Mouse (Mus musculus) hindbrain, embryonic 11.5 days (tissue): Measurements from ENCODE around the gene Capn15. TPM values are rescaled to one million over a fixed set of nuclear protein-coding genes. Genes with fewer than 3 reads are reported as not detected.

Experiments
- ATAC-seq: fragments of 200-750 bp; cut with Nextera tagmentation; 2 replicates; pipeline ENCODE4 v1.8.0; 2017; ENCODE audit warnings: mild to moderate bottlenecking, moderate TSS enrichment, moderate library complexity; ENCODE audit not compliant: low FRiP score
- DNase-seq: peaks from one replicate; pipeline ENCODE4 v3.0.0-alpha.2; 2015; ENCODE audit warnings: low spot score
- H3K27ac ChIP-seq: fragments of 300-500 bp; sonication (generic); 2 replicates; pipeline ENCODE4 v1.5.1; 2014; ENCODE audit warnings: mild to moderate bottlenecking, low read depth, low read length
- H3K27me3 ChIP-seq: fragments of 300-500 bp; sonication (generic); 2 replicates; pipeline ENCODE4 v1.6.1; 2014; ENCODE audit warnings: mild to moderate bottlenecking, low read length, moderate library complexity, mixed read lengths; ENCODE audit not compliant: control insufficient read depth, insufficient read depth
- H3K36me3 ChIP-seq: fragments of 300-500 bp; sonication (generic); 2 replicates; pipeline ENCODE4 v1.6.1; 2014; ENCODE audit warnings: mild to moderate bottlenecking, low read length, moderate library complexity, mixed read lengths; ENCODE audit not compliant: control insufficient read depth, insufficient read depth
- H3K4me1 ChIP-seq: fragments of 300-500 bp; sonication (generic); replicated peaks from 2 replicates; pipeline ENCODE4 v1.6.1; 2014; ENCODE audit warnings: low read length, mixed read lengths; ENCODE audit not compliant: control insufficient read depth, insufficient read depth
- H3K4me2 ChIP-seq: fragments of 300-500 bp; sonication (generic); replicated peaks from 2 replicates; pipeline ENCODE4 v1.6.1; 2014; ENCODE audit warnings: mild to moderate bottlenecking, low read depth, low read length
- H3K4me3 ChIP-seq: fragments of 300-500 bp; sonication (generic); 2 replicates; pipeline ENCODE4 v1.5.1; 2014; ENCODE audit warnings: low read depth, low read length
- H3K9ac ChIP-seq: fragments of 300-500 bp; sonication (generic); 2 replicates; pipeline ENCODE4 v1.6.1; 2014; ENCODE audit warnings: low read depth, low read length
- H3K9me3 ChIP-seq: fragments of 300-500 bp; sonication (generic); 2 replicates; pipeline ENCODE4 v1.6.1; 2016; ENCODE audit warnings: low read length; ENCODE audit not compliant: control insufficient read depth
- WGBS: fragments of 180-500 bp; shearing (Covaris S2); extraction: QIAGEN DNeasy Blood & Tissue Kit; methylation state at CpG from one replicate; pipeline ENCODE4 v1.1.7; 2014; 5-methylcytosine and 5-hydroxymethylcytosine counted together
- polyA plus RNA-seq: library from polyadenylated mRNA; unstranded; fragments of >200 nt; fragmentation: Nextera tagmentation; extraction: Ambion mirVana; gene quantifications from 2 replicates; pipeline ENCODE4 v1.2.1, GENCODE M21; 2014

Capn15 gene
- polyA plus RNA-seq, 1 experiment from 2014 or later: 19.5 TPM

DNA sequence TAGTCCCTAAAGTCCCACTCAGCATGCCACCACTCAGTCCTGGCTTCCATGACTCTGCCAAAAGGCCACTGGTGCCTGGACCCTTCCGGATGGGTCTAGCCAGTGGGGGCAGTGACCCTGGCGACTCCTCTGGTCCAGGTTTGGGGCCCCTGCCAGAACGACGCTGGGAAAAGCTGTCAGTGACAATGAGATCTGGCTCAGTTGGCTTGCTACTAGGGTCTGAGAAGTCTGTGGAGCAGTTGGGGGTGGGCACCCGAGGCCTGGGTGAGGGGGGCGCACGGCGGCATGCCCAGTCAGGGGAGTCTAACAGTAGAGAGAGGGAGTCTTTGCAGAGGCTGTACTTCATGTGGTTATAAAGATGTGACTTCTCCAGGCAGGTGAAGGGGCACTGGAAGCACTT, 37.5 kb downstream of the Capn15 start:
- DNase-seq (no peak), ATAC-seq (no peak)
- Histone ChIP-seq H3K27me3 (peaks cover 32% of the 10 kb centered on the region), H3K4me2 (no peak overlapping the region), H3K4me3 (no peak overlapping the region), H3K36me3 (no peaks in the 10 kb centered on the region), H3K9ac (no peak overlapping the region), H3K27ac (no peak overlapping the region), H3K4me1 (peaks cover 5% of the 10 kb centered on the region; the same call in 1 of the 2 replicates), H3K9me3 (no peaks in the 10 kb centered on the region)
- WGBS: 83% methylated on average over 8 of the region's 8 CpGs

DNA sequence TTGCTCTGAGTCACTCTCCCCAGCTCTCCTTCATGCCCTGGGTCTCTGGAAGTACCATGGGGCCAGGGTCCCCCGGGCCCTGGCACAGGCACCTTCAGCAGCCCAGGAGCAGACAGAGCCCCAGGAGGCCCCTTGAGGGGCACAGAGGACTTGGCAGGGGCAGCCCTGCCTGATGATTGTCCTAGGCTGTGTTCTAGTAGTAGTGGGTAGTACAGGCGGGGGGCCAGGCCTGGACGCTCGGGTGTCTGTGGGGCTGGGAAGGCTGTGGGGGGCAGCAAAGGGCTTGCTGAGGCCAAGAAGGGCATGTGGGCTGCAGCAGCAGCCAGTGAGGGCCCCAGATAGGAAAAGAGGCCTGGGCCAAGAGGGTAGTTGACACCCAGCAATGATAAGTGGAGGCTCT, 38.0 kb downstream of the Capn15 start:
- ATAC-seq: no peak
- Histone ChIP-seq H3K4me1 (peaks cover 5% of the 10 kb centered on the region; the same call in 1 of the 2 replicates), H3K9ac (no peak overlapping the region), H3K4me2 (no peak overlapping the region), H3K27ac (no peak overlapping the region), H3K4me3 (no peak overlapping the region), H3K36me3 (no peaks in the 10 kb centered on the region), H3K27me3 (peaks cover 27% of the 10 kb centered on the region), H3K9me3 (no peaks in the 10 kb centered on the region)
- WGBS: 89% methylated on average over 4 of the region's 4 CpGs
- no peak for DNase-seq

DNA sequence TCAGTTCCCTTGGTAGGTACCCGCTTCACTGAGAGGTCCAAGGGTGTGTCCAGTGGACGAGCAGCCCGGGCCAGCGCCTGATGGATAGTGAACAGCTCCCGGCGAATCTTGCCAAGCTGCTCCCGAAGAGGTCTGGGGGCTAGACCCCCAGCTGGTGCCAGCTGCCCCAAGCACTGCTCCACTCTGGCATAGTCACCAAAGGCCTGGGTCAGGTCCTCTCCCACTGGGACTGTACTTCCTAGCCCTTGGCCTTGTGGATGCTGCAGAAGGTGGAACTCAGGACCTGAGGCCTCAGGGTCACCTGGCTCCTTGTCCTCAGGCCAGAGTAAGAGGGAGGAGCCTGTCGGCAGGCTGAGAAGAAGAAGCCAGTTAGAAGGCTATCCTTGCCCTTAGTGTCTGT, 38.7 kb downstream of the Capn15 start:
- peaks cover 3% of the 10 kb centered on the region; the same call in 1 of the 2 replicates for H3K4me1 ChIP-seq
- ATAC-seq: no peak

DNA sequence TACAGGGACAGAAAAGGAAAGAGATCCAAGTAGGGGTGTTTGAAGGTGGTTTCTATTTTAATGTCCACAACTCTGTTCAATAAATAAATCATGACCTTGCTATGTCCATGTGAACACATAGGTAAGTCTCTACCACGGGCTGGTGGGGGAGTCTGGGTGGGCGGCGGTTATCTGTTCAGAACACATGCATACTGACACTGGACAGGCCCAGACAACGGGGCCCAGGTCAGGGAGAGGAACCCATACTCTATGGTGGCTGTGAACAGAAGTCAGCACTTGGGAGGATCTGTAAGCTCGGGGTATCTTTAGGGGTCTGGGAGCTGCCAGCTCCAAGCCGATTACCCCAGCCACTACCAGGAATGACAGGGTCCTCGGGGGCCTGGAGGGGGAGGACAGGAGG, 39.2 kb downstream of the Capn15 start:
- Histone ChIP-seq H3K4me3 (no peak overlapping the region), H3K27me3 (peaks cover 15% of the 10 kb centered on the region), H3K4me1 (0 out of 2 replicates have a peak, but pooled peaks cover 2% of the 10 kb centered on the region), H3K4me2 (no peak overlapping the region), H3K9me3 (no peaks in the 10 kb centered on the region), H3K9ac (no peak overlapping the region), H3K36me3 (no peaks in the 10 kb centered on the region), H3K27ac (no peak overlapping the region)
- ATAC-seq (no peak), DNase-seq (no peak)
- WGBS: 84% methylated on average over 7 of the region's 7 CpGs

More for the DNA sequence above, 38.7 kb downstream of the Capn15 start:
- H3K4me2 ChIP-seq: no peak overlapping the region
- peaks cover 20% of the 10 kb centered on the region for H3K27me3 ChIP-seq
- H3K9me3 ChIP-seq: no peaks in the 10 kb centered on the region
- no peak overlapping the region for H3K9ac ChIP-seq
- no peak overlapping the region for H3K27ac ChIP-seq
- no peak for DNase-seq
- no peak overlapping the region for H3K4me3 ChIP-seq
- H3K36me3 ChIP-seq: no peaks in the 10 kb centered on the region
- 84% methylated on average over 8 of the region's 8 CpGs for WGBS

DNA sequence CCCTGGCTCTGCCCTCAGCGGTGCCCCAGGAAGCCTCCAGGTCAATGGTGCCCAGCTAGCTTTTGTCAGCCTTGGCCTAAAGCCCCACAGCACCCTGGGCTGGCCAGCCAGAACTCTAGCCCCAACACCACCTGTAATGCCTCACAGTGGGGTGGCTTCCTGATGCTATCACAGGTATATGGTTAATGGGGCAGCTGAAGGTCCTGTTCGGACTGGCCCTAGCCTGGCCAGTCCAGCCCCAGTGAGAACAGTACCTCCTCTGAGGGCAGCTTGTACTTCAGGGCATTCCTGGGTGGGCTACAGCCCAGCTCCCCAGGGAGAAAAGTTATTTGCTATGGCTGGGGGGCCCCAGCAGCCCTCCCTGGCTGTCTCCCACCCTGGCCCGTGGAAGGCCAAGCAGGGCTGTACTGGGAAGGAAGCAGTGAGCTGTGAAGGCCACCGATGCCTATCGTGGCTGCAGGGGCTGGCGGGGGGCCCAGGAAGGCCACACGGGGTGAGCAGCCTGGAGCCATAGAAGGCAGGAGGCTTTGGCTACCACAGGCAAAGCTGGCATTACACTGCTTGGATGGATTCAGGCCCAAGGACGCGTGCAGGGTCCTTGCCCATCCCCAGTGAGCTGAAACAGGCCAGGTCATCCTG, 40.0 kb downstream of the Capn15 start:
- Histone ChIP-seq H3K4me3 (no peak overlapping the region), H3K4me2 (no peak overlapping the region), H3K36me3 (no peaks in the 10 kb centered on the region), H3K27ac (no peak overlapping the region), H3K9me3 (no peaks in the 10 kb centered on the region), H3K4me1 (peaks cover 2% of the 10 kb centered on the region), H3K27me3 (peaks cover 8% of the 10 kb centered on the region), H3K9ac (no peak overlapping the region)
- ATAC-seq: no peak
- WGBS: 62% methylated on average over 9 of the region's 9 CpGs
- no peak for DNase-seq

DNA sequence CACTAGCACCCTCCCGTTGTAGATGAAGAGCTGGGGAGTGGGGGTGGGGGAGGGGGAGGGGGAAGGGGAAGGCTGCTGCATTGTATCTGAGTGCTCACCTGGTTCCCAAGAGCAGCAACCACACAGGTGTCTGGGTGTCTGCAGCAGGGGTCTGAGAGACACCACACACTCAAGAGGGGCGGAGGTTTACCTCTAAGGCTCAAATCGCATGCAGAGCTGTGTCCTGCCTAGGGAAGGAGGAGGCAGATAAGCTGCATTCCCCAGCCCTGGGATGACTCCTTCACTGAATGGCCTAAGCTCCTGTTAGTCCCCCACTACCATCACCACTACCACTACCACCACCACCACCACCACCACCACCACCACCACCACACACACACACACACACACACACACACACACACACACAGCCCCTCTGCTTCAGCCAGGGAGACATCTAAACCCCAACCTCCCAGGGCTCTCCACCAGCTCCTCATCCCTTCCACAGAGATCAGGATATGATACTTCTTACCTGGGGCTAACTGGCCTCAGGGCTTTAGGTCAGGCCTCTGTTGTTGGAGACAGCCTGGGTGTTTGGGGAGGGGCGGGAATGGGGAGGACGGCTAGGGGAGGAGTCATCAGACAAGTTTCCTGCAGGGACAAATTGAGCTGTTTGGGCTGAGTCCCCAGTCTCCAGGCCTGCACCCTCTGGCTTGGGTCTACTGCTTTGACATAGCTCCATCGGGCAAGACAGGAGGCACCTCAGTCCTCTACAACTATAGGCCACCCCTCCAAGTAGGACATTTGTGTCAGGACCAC, 41.0 kb downstream of the Capn15 start, which contains the start of the genes Pigq and Nhlrc4:
TSS of gene Pigq (minus strand) at position 571 of the 798 bp plus-strand sequence.
TSS of gene Nhlrc4 (minus strand) at position 596 of the 798 bp plus-strand sequence.
- H3K27me3 ChIP-seq: no peaks in the 10 kb centered on the region
- no peak within 1 kb of the TSS for H3K4me3 ChIP-seq
- peaks cover 4% of the 10 kb centered on the region for H3K4me1 ChIP-seq
- H3K9me3 ChIP-seq: no peaks in the 10 kb centered on the region
- H3K36me3 ChIP-seq: no peaks in the 10 kb centered on the region
- no peak within 1 kb of the TSS for H3K27ac ChIP-seq
- no peak within 1 kb of the TSS for H3K4me2 ChIP-seq
- WGBS: 52% methylated on average over 6 of the region's 6 CpGs
- ATAC-seq (no peak), DNase-seq (no peak)
- H3K9ac ChIP-seq: no peak within 1 kb of the TSS

DNA sequence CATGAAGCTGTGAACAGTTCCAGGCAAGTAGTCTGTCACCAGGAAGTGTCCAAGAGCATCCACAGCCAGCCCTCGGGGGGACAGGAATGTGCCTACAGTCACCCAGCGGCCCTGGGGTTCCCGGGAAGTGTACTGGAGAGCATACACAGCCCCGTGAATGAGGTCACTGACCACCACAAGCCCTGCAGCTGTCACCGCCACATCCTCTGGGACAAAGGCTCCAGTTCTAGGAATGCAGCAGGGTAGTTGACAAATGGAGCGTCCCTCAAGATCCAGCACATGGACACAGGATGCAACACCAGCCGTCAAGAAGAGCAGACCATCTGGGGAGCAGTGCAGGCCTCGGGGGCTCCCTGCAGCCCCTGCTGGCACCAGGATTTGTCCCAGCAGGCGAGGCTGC, 41.8 kb downstream of the Capn15 start:
- Histone ChIP-seq H3K4me1 (peaks cover 4% of the 10 kb centered on the region), H3K4me3 (no peak overlapping the region), H3K9ac (no peak overlapping the region), H3K9me3 (no peaks in the 10 kb centered on the region), H3K36me3 (no peaks in the 10 kb centered on the region), H3K4me2 (no peak overlapping the region), H3K27ac (no peak overlapping the region), H3K27me3 (no peaks in the 10 kb centered on the region)
- DNase-seq (no peak), ATAC-seq (no peak)
- WGBS: 78% methylated on average over 9 of the region's 9 CpGs

DNA sequence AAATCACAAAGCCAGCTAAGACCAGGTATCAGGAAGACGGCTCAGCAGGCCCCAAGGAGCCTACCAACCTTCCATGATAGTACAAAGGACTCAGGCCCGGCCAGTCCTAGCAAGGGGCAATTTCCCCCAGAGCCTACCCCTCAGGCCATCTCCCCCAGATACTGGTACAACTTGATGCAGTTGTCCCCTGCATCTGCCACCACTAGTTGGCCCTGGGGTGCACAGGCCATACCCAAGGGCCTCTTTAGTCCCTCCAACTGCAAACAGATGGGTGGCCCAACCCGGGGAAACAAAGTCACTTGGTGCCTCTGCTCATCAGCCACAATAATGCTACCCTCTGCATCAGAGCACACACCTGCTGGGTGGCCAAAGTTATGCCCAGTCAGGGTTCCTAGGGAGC, 42.4 kb downstream of the Capn15 start:
- no peak overlapping the region for H3K4me3 ChIP-seq
- 87% methylated on average over 3 of the region's 3 CpGs for WGBS
- ATAC-seq (no peak), DNase-seq (no peak)
- H3K36me3 ChIP-seq: no peaks in the 10 kb centered on the region
- no peak overlapping the region; the same call in 1 of the 2 replicates for H3K27ac ChIP-seq
- H3K4me2 ChIP-seq: no peak overlapping the region
- no peaks in the 10 kb centered on the region for H3K27me3 ChIP-seq
- peaks cover 4% of the 10 kb centered on the region for H3K4me1 ChIP-seq
- H3K9me3 ChIP-seq: no peaks in the 10 kb centered on the region
- H3K9ac ChIP-seq: no peak overlapping the region
